Comparison of ENCODE assay signal across 8 mouse cellular contexts in genomic region chr13:21468061-21469019, GRCm38 (mm10). TPM values are rescaled to one million over a fixed set of nuclear protein-coding genes. Genes with fewer than 3 reads are reported as not detected.
DNase-seq lines count a peak whose midpoint lies in the region; ATAC-seq and TF ChIP-seq lines count a peak whose summit lies in the region.

Gene Nkapl (minus strand): TSS chr13:21468509.

- H3K9me3 ChIP-seq in intestine, postnatal 0 days (ENCODE audit: control insufficient read depth): no peaks in the 10 kb centered on the region
- no peaks in the 10 kb centered on the region for H3K9me3 ChIP-seq in midbrain, embryonic 10.5 days (replicated peaks)

- no peak for TF ChIP-seq CTCF in intestine, postnatal 0 days (IDR thresholded peaks at IDR 0.05; ENCODE audit: low read depth)

- no peak within 1 kb of the TSS; the same call in 1 of the 2 replicates for H3K27ac ChIP-seq in intestine, postnatal 0 days (ENCODE audit: low read depth, low read length)
- H3K27ac ChIP-seq in midbrain, embryonic 10.5 days (replicated peaks): peak within 1 kb of the TSS; percentile 82

- peak; percentile 89 for DNase-seq in adrenal gland, postnatal 10 days
- DNase-seq in embryo, embryonic 9.5 days (ENCODE audit: extremely low spot score): peak; percentile 87
- peak; percentile 58 to 79 for DNase-seq in gastrocnemius, postnatal 4 days (ENCODE audit: low spot score in 2 of 2)
- DNase-seq in left cerebral cortex, postnatal 36 days (ENCODE audit: low spot score in 2 of 2): peak; percentile 76 to 80
- peak; percentile 88 for DNase-seq in midbrain, embryonic 10.5 days (ENCODE audit: low spot score)
- DNase-seq in right cerebral cortex, postnatal 36 days (ENCODE audit: low spot score in 2 of 2): peak; percentile 65 to 73
- peak; percentile 90 for DNase-seq in yolk sac, embryonic 10.5 days (ENCODE audit: low spot score)

- under 1% methylated on average over 54 of the region's 54 CpGs for WGBS in intestine, postnatal 0 days
- under 1% methylated on average over 54 of the region's 54 CpGs for WGBS in midbrain, embryonic 10.5 days

- no peaks in the 10 kb centered on the region for H3K27me3 ChIP-seq in intestine, postnatal 0 days (replicated peaks; ENCODE audit: control insufficient read depth, insufficient read depth, low read length)
- H3K27me3 ChIP-seq in midbrain, embryonic 10.5 days (ENCODE audit: low read depth, poor library complexity, severe bottlenecking): peaks cover 56% of the 10 kb centered on the region

- H3K36me3 ChIP-seq in intestine, postnatal 0 days (ENCODE audit: control insufficient read depth, insufficient read depth): no peaks in the 10 kb centered on the region
- H3K36me3 ChIP-seq in midbrain, embryonic 10.5 days: no peaks in the 10 kb centered on the region

- H3K4me2 ChIP-seq in intestine, postnatal 0 days (replicated peaks; ENCODE audit: low read depth): peak within 1 kb of the TSS; percentile 94

- H3K9ac ChIP-seq in intestine, postnatal 0 days (ENCODE audit: low read depth, low read length): peak within 1 kb of the TSS; percentile 64

- peak; percentile 96 for ATAC-seq in intestine, postnatal 0 days

- intact Hi-C loops in left cerebral cortex, postnatal 36 days (cut with DNase I): no loop called here

- peak within 1 kb of the TSS; percentile 63 for H3K4me3 ChIP-seq in intestine, postnatal 0 days (ENCODE audit: low read depth, low read length)
- H3K4me3 ChIP-seq in midbrain, embryonic 10.5 days: peak within 1 kb of the TSS; percentile 67

- 0 out of 2 replicates have a peak, but pooled peaks cover 8% of the 10 kb centered on the region for H3K4me1 ChIP-seq in intestine, postnatal 0 days (replicated peaks; ENCODE audit: control insufficient read depth, insufficient read depth, low read length)
- H3K4me1 ChIP-seq in midbrain, embryonic 10.5 days: peaks cover 20% of the 10 kb centered on the region

RNA-seq across cellular contexts. Expression of gene Nkapl, which starts in this region (rescaled TPM):
- total RNA-seq in adrenal gland, postnatal 10 days (2021): 1 to 10 TPM; 1.1 to 1.4 TPM
- total RNA-seq in gastrocnemius, postnatal 4 days (2021): under 1 TPM; 0.41 to 0.81 TPM
- 2.1 and 2.7 TPM in 2 replicates for polyA plus RNA-seq in intestine, postnatal 0 days (2015; fragmentation: Nextera tagmentation; extraction: Ambion mirVana)
- total RNA-seq in left cerebral cortex, postnatal 36 days (2021): 1 to 10 TPM; 1.4 to 1.7 TPM
- polyA plus RNA-seq in midbrain, embryonic 10.5 days (2016; fragmentation: Nextera tagmentation; extraction: Ambion mirVana): 1.7 and 2.3 TPM in 2 replicates

Comparison
In these comparisons a context has a peak if more than half of its experiments do, and no peak if none do; other contexts are left out.
1. Peak in DNase-seq in gastrocnemius, postnatal 4 days; RNA of the gene not detected or under 1 TPM.